Mouse (Mus musculus) stomach, embryonic 14.5 days (tissue): Measurements from ENCODE around the gene Cdc123. TPM values are rescaled to one million over a fixed set of nuclear protein-coding genes. Genes with fewer than 3 reads are reported as not detected.
A peak's percentile ranks its signal among the peaks of the same experiment; 100 is the strongest.

Experiments
- ATAC-seq: fragments of 200-750 bp; cut with Nextera tagmentation; 2 replicates; pipeline ENCODE4 v1.8.0; 2017; ENCODE audit warnings: low read depth, moderate TSS enrichment; ENCODE audit not compliant: insufficient number of reproducible peaks, insufficient read depth, low FRiP score
- H3K27ac ChIP-seq: fragments of 300-500 bp; sonication (generic); 2 replicates; pipeline ENCODE4 v1.5.1; 2014; ENCODE audit warnings: mild to moderate bottlenecking, low read length, moderate library complexity, mixed read lengths
- H3K27me3 ChIP-seq: fragments of 300-500 bp; sonication (generic); 2 replicates; pipeline ENCODE4 v1.6.1; 2014; ENCODE audit warnings: low read length, control low read depth, mixed read lengths; ENCODE audit not compliant: control insufficient read depth, insufficient read depth
- H3K36me3 ChIP-seq: fragments of 300-500 bp; sonication (generic); 2 replicates; pipeline ENCODE4 v1.6.1; 2014; ENCODE audit warnings: mild to moderate bottlenecking, control low read depth, low read length, moderate library complexity, mixed read lengths; ENCODE audit not compliant: control insufficient read depth, insufficient read depth
- H3K4me1 ChIP-seq: fragments of 300-500 bp; sonication (generic); 2 replicates; pipeline ENCODE4 v1.6.1; 2014; ENCODE audit warnings: low read length, control low read depth, mixed read lengths; ENCODE audit not compliant: control insufficient read depth, insufficient read depth
- H3K4me2 ChIP-seq: fragments of 300-500 bp; sonication (generic); replicated peaks from 2 replicates; pipeline ENCODE4 v1.6.1; 2014; ENCODE audit warnings: low read depth, low read length, control low read depth
- H3K4me3 ChIP-seq: fragments of 300-500 bp; sonication (generic); 2 replicates; pipeline ENCODE4 v1.5.1; 2014; ENCODE audit warnings: low read depth, low read length, control low read depth
- H3K9ac ChIP-seq: fragments of 300-500 bp; sonication (generic); replicated peaks from 2 replicates; pipeline ENCODE4 v1.6.1; 2014; ENCODE audit warnings: low read depth, mild to moderate bottlenecking, control low read depth, low read length, moderate library complexity, mixed read lengths
- H3K9me3 ChIP-seq: fragments of 300-500 bp; sonication (generic); 2 replicates; pipeline ENCODE4 v1.6.1; 2016; ENCODE audit warnings: low read depth, low read length, control low read depth; ENCODE audit not compliant: control insufficient read depth
- WGBS: fragments of 180-500 bp; shearing (Covaris S2); extraction: QIAGEN DNeasy Blood & Tissue Kit; methylation state at CpG from one replicate; pipeline ENCODE4 v1.1.7; 2014; 5-methylcytosine and 5-hydroxymethylcytosine counted together
- polyA plus RNA-seq: library from polyadenylated mRNA; unstranded; fragments of >200 nt; fragmentation: Nextera tagmentation; extraction: Ambion mirVana; gene quantifications from 2 replicates; pipeline ENCODE4 v1.2.1, GENCODE M21; 2014

Gene Cdc123
- polyA plus RNA-seq, 1 experiment from 2014 or later: 277 TPM

GRCm38 (mm10) chr2:5851866-5852265 is 6.9 kb upstream of the Cdc123 start:
- Histone ChIP-seq H3K36me3 (peaks cover 7% of the 10 kb centered on the region; the same call in 1 of the 2 replicates), H3K27me3 (no peaks in the 10 kb centered on the region), H3K27ac (no peak overlapping the region), H3K9me3 (no peaks in the 10 kb centered on the region), H3K4me1 (0 out of 2 replicates have a peak, but pooled peaks cover 3% of the 10 kb centered on the region), H3K4me2 (no peak overlapping the region), H3K4me3 (no peak overlapping the region), H3K9ac (no peak overlapping the region)
- WGBS: 79% methylated on average over 5 of the region's 5 CpGs
- no peak for ATAC-seq

GRCm38 (mm10) chr2:5851116-5851515 is 6.2 kb upstream of the Cdc123 start:
- Histone ChIP-seq H3K4me1 (0 out of 2 replicates have a peak, but pooled peaks cover 3% of the 10 kb centered on the region), H3K4me3 (no peak overlapping the region), H3K27ac (no peak overlapping the region), H3K9ac (no peak overlapping the region), H3K36me3 (peaks cover 4% of the 10 kb centered on the region; the same call in 1 of the 2 replicates), H3K9me3 (no peaks in the 10 kb centered on the region), H3K27me3 (no peaks in the 10 kb centered on the region), H3K4me2 (no peak overlapping the region)
- 90% methylated on average over 9 of the region's 9 CpGs for WGBS
- ATAC-seq: no peak

GRCm38 (mm10) chr2:5845826-5846225 is 862 bp upstream of the Cdc123 start:
- peak overlapping the region; percentile 78 for H3K4me3 ChIP-seq
- WGBS: 13% methylated on average over 4 of the region's 4 CpGs
- no peaks in the 10 kb centered on the region for H3K4me1 ChIP-seq
- ATAC-seq: no peak
- peak overlapping the region; percentile 86; the same call in 1 of the 2 replicates for H3K27ac ChIP-seq
- H3K27me3 ChIP-seq: no peaks in the 10 kb centered on the region
- H3K9ac ChIP-seq: peak overlapping the region; percentile 85
- H3K36me3 ChIP-seq: peaks cover 6% of the 10 kb centered on the region
- no peaks in the 10 kb centered on the region for H3K9me3 ChIP-seq
- H3K4me2 ChIP-seq: peak overlapping the region; percentile 62

GRCm38 (mm10) chr2:5844181-5844872 is 637 bp downstream of the Cdc123 start:
- Histone ChIP-seq H3K4me3 (peak overlapping the region; percentile 78), H3K27ac (peak overlapping the region; percentile 86), H3K27me3 (no peaks in the 10 kb centered on the region), H3K4me2 (peak overlapping the region; percentile 62), H3K4me1 (no peaks in the 10 kb centered on the region), H3K36me3 (peaks cover 21% of the 10 kb centered on the region), H3K9me3 (no peaks in the 10 kb centered on the region), H3K9ac (peak overlapping the region; percentile 85)
- 3% methylated on average over 23 of the region's 23 CpGs for WGBS
- peak; percentile 7; the same call in 1 of the 2 replicates for ATAC-seq

- Histone ChIP-seq H3K4me3 (no peak overlapping the region), H3K36me3 (peaks cover 29% of the 10 kb centered on the region), H3K4me2 (no peak overlapping the region), H3K4me1 (no peaks in the 10 kb centered on the region), H3K27ac (no peak overlapping the region), H3K9ac (no peak overlapping the region), H3K27me3 (no peaks in the 10 kb centered on the region), H3K9me3 (no peaks in the 10 kb centered on the region)
- no peak for ATAC-seq
- WGBS: 96% methylated on average over 11 of the region's 11 CpGs
Measured at GRCm38 (mm10) chr2:5840815-5841214, 4.1 kb downstream of the Cdc123 start.

GRCm38 (mm10) chr2:5825265-5825913 is 19.6 kb downstream of the Cdc123 start:
- Histone ChIP-seq H3K4me2 (no peak overlapping the region), H3K9ac (no peak overlapping the region), H3K9me3 (no peaks in the 10 kb centered on the region), H3K4me1 (no peaks in the 10 kb centered on the region), H3K4me3 (no peak overlapping the region), H3K27ac (no peak overlapping the region), H3K27me3 (no peaks in the 10 kb centered on the region), H3K36me3 (peaks cover 27% of the 10 kb centered on the region; the same call in 1 of the 2 replicates)
- WGBS: 91% methylated on average over 5 of the region's 5 CpGs
- ATAC-seq: no peak

- ATAC-seq: no peak
- no peak overlapping the region for H3K9ac ChIP-seq
- H3K4me1 ChIP-seq: no peaks in the 10 kb centered on the region
- H3K27ac ChIP-seq: no peak overlapping the region
- no peaks in the 10 kb centered on the region for H3K27me3 ChIP-seq
- 81% methylated on average over 5 of the region's 5 CpGs for WGBS
- H3K36me3 ChIP-seq: peaks cover 29% of the 10 kb centered on the region; the same call in 1 of the 2 replicates
- H3K4me2 ChIP-seq: no peak overlapping the region
- H3K4me3 ChIP-seq: no peak overlapping the region
- H3K9me3 ChIP-seq: no peaks in the 10 kb centered on the region
Measured at GRCm38 (mm10) chr2:5824685-5825084, 20.3 kb downstream of the Cdc123 start.

GRCm38 (mm10) chr2:5824213-5824612 is 20.8 kb downstream of the Cdc123 start:
- Histone ChIP-seq H3K4me2 (no peak overlapping the region), H3K36me3 (peaks cover 34% of the 10 kb centered on the region; the same call in 1 of the 2 replicates), H3K4me1 (no peaks in the 10 kb centered on the region), H3K4me3 (no peak overlapping the region), H3K9me3 (no peaks in the 10 kb centered on the region), H3K27ac (no peak overlapping the region), H3K9ac (no peak overlapping the region), H3K27me3 (no peaks in the 10 kb centered on the region)
- 18% methylated on average over 1 of the region's 1 CpGs for WGBS
- ATAC-seq: no peak
